In the genomic region with DNA sequence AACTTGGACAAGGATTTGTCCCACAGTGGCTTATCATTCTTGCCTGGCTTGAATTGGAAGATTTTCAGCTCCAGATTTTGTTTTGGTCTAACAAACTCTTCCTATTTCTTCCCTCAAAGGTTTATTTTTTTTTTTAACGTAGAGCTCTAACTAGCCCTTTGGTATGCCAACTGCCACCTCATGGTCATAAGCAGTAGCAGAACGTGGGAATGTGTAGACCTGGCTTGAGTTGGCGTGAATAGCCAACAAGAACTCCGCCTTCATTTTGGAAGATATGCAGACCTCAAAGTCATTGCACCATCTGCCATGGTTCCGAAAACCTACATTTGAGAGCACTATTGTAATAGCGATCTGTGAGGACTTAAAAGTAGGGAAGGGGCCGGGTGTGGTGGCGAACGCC, we compare ENCODE assay signal across 8 mouse cellular contexts. TPM values are rescaled to one million over a fixed set of nuclear protein-coding genes. Genes with fewer than 3 reads are reported as not detected.
DNase-seq lines count a peak whose midpoint lies in the region; ATAC-seq and TF ChIP-seq lines count a peak whose summit lies in the region.

No protein-coding gene starts in this region.

- peak overlapping the region; percentile 56 for H3K4me3 ChIP-seq in kidney, postnatal 0 days (replicated peaks; ENCODE audit: low read depth, low read length)
- peak overlapping the region; percentile 88 for H3K4me3 ChIP-seq in bone marrow macrophage, adult 2 months (ENCODE audit: insufficient read depth, low read length)

- no peak overlapping the region for H3K27ac ChIP-seq in kidney, postnatal 0 days
- no peak overlapping the region for H3K27ac ChIP-seq in bone marrow macrophage, adult 2 months (ENCODE audit: insufficient read depth, low read depth, low read length)

- no peak for ATAC-seq in kidney, postnatal 0 days (replicated peaks; ENCODE audit: low FRiP score, low read depth)
- ATAC-seq in frontal cortex, adult (ENCODE audit: low TSS enrichment), result no peak

- TF ChIP-seq CTCF in kidney, postnatal 0 days (IDR thresholded peaks at IDR 0.05; ENCODE audit: low read depth), result peak; percentile 22; the same call in 1 of the 2 replicates
- TF ChIP-seq CTCF in bone marrow macrophage, adult 2 months (IDR thresholded peaks at IDR 0.05; ENCODE audit: low read depth, low read length), result no peak

- no peaks in the 10 kb centered on the region for H3K9me3 ChIP-seq in kidney, postnatal 0 days (replicated peaks; ENCODE audit: low read length)

- no peak for TF ChIP-seq POLR2A in bone marrow macrophage, adult 2 months (IDR thresholded peaks at IDR 0.05; ENCODE audit: borderline replicate concordance, low read depth, low read length)

- H3K27me3 ChIP-seq in kidney, postnatal 0 days (ENCODE audit: insufficient read depth, low read length), result no peaks in the 10 kb centered on the region

- peaks cover 11% of the 10 kb centered on the region; the same call in 1 of the 2 replicates for H3K4me1 ChIP-seq in kidney, postnatal 0 days (replicated peaks; ENCODE audit: insufficient read depth, low read length)
- H3K4me1 ChIP-seq in bone marrow macrophage, adult 2 months (ENCODE audit: control insufficient read depth, insufficient read depth, low read length), result peaks cover 11% of the 10 kb centered on the region

- peak; percentile 15 for DNase-seq in kidney, postnatal 0 days (ENCODE audit: low spot score)
- DNase-seq in kidney, postnatal 10 days, result no peak
- peak; percentile 17 for DNase-seq in induced T-regulatory cell, adult 2 months (ENCODE audit: low read depth)
- DNase-seq in naive thymus-derived CD4-positive, alpha-beta T cell, adult 2 months (ENCODE audit: low read depth), result peak; percentile 24
- DNase-seq in kidney, adult 11 months, result no peak
- no peak for DNase-seq in thymus, postnatal 25 days

- H3K4me2 ChIP-seq in kidney, postnatal 0 days (ENCODE audit: low read length), result peak overlapping the region; percentile 57

- H3K9ac ChIP-seq in kidney, postnatal 0 days (ENCODE audit: low read depth, low read length), result no peak overlapping the region

- 64% methylated on average over 9 of the region's 9 CpGs for WGBS in kidney, postnatal 0 days

- H3K36me3 ChIP-seq in kidney, postnatal 0 days (ENCODE audit: insufficient read depth, low read length), result peaks cover 19% of the 10 kb centered on the region

RNA-seq across cellular contexts. Expression of gene Man1b1, which starts 0.7 kb away (rescaled TPM):
- polyA plus RNA-seq in kidney, postnatal 0 days (2015; fragmentation: Nextera tagmentation; extraction: Ambion mirVana), result 57.9 and 59.6 TPM in 2 replicates
- 36.1 and 43.5 TPM in 2 replicates for polyA plus RNA-seq in bone marrow macrophage, adult 2 months (2012; ENCODE audit: insufficient read depth, insufficient read length, missing spikeins)

RNA-seq across cellular contexts. Expression of gene Grin1, which starts 12.5 kb away (rescaled TPM):
- 0.58 and 0.66 TPM in 2 replicates for polyA plus RNA-seq in kidney, postnatal 0 days (2015; fragmentation: Nextera tagmentation; extraction: Ambion mirVana)
- polyA plus RNA-seq in bone marrow macrophage, adult 2 months (2012; ENCODE audit: insufficient read depth, insufficient read length, missing spikeins), result 0.79 TPM in 1 of 2 replicates, not detected in the other

RNA-seq across cellular contexts. Expression of gene Dpp7, which starts 24.7 kb away (rescaled TPM):
- 28.5 and 31.5 TPM in 2 replicates for polyA plus RNA-seq in kidney, postnatal 0 days (2015; fragmentation: Nextera tagmentation; extraction: Ambion mirVana)
- polyA plus RNA-seq in bone marrow macrophage, adult 2 months (2012; ENCODE audit: insufficient read depth, insufficient read length, missing spikeins), result 93.4 and 99.0 TPM in 2 replicates

RNA-seq across cellular contexts. Expression of gene Uap1l1, which starts 34.0 kb away (rescaled TPM):
- polyA plus RNA-seq in kidney, postnatal 0 days (2015; fragmentation: Nextera tagmentation; extraction: Ambion mirVana), result 80.5 and 92.8 TPM in 2 replicates
- 175 and 203 TPM in 2 replicates for polyA plus RNA-seq in bone marrow macrophage, adult 2 months (2012; ENCODE audit: insufficient read depth, insufficient read length, missing spikeins)

RNA-seq across cellular contexts. Expression of gene Sapcd2, which starts 40.7 kb away (rescaled TPM):
- 17.9 and 19.3 TPM in 2 replicates for polyA plus RNA-seq in kidney, postnatal 0 days (2015; fragmentation: Nextera tagmentation; extraction: Ambion mirVana)
- polyA plus RNA-seq in bone marrow macrophage, adult 2 months (2012; ENCODE audit: insufficient read depth, insufficient read length, missing spikeins), result 7.2 and 8.0 TPM in 2 replicates

Comparison
In these comparisons a context has a peak if more than half of its experiments do, and no peak if none do; other contexts are left out.
1. DNase-seq: peak in kidney, postnatal 0 days (single experiment), induced T-regulatory cell, adult 2 months (single experiment) and naive thymus-derived CD4-positive, alpha-beta T cell, adult 2 months (single experiment); none in kidney, postnatal 10 days (single experiment), kidney, adult 11 months (single experiment) and thymus, postnatal 25 days (single experiment).